Mouse (Mus musculus) ES-Bruce4 (cell line): Measurements from ENCODE around the gene Cflar.

Experiments used
- CTCF ChIP-seq: IDR thresholded peaks from one replicate; pipeline ENCODE4 v1.8.1; 2011; ENCODE audit warnings: low read depth, low read length
- EP300 ChIP-seq: IDR thresholded peaks from 2 replicates; pipeline ENCODE4 v1.6.1; 2011; ENCODE audit warnings: low read depth, low read length; ENCODE audit not compliant: insufficient read depth
- POLR2A ChIP-seq: IDR thresholded peaks from one replicate; pipeline ENCODE4 v1.8.1; 2011; ENCODE audit warnings: low read length; ENCODE audit not compliant: insufficient read depth

GRCm38 (mm10) chr1:58675011-58675410 lies 36.3 kb upstream of the Cflar start:
- TF ChIP-seq EP300 = no peak
- no peak for TF ChIP-seq POLR2A
- no peak for TF ChIP-seq CTCF
